Mouse (Mus musculus) intestine, postnatal 0 days (tissue): ENCODE results near the gene Olfr1046. TPM values are rescaled to one million over a fixed set of nuclear protein-coding genes. Genes with fewer than 3 reads are reported as not detected.
"Not testable (repeated sequence)": the region's sequence is repeated elsewhere in the genome, so short reads cannot be mapped to it uniquely, and the experiment has no call there.

Experiments
- ATAC-seq: fragments of 200-750 bp; cut with Nextera tagmentation; 2 replicates; pipeline ENCODE4 v1.8.0; 2017; ENCODE audit warnings: mild to moderate bottlenecking, moderate TSS enrichment, moderate library complexity
- H3K27ac ChIP-seq: fragments of 300-500 bp; sonication (generic); 2 replicates; pipeline ENCODE4 v1.5.1; 2014; ENCODE audit warnings: mild to moderate bottlenecking, low read depth, low read length, moderate library complexity
- H3K27me3 ChIP-seq: fragments of 300-500 bp; sonication (generic); replicated peaks from 2 replicates; pipeline ENCODE4 v1.6.1; 2014; ENCODE audit warnings: low read length, mixed read lengths; ENCODE audit not compliant: control insufficient read depth, insufficient read depth
- H3K36me3 ChIP-seq: fragments of 300-500 bp; sonication (generic); 2 replicates; pipeline ENCODE4 v1.6.1; 2014; ENCODE audit warnings: mild to moderate bottlenecking, moderate library complexity; ENCODE audit not compliant: control insufficient read depth, insufficient read depth
- H3K4me1 ChIP-seq: fragments of 300-500 bp; sonication (generic); replicated peaks from 2 replicates; pipeline ENCODE4 v1.6.1; 2014; ENCODE audit warnings: antibody characterized with exemption, low read length, mixed read lengths; ENCODE audit not compliant: control insufficient read depth, insufficient read depth
- H3K4me2 ChIP-seq: fragments of 300-500 bp; sonication (generic); replicated peaks from 2 replicates; pipeline ENCODE4 v1.6.1; 2014; ENCODE audit warnings: low read depth, mild to moderate bottlenecking, moderate library complexity
- H3K4me3 ChIP-seq: fragments of 300-500 bp; sonication (generic); 2 replicates; pipeline ENCODE4 v1.5.1; 2014; ENCODE audit warnings: low read depth, low read length
- H3K9ac ChIP-seq: fragments of 300-500 bp; sonication (generic); 2 replicates; pipeline ENCODE4 v1.6.1; 2014; ENCODE audit warnings: mild to moderate bottlenecking, low read depth, low read length
- H3K9me3 ChIP-seq: fragments of 300-500 bp; sonication (generic); 2 replicates; pipeline ENCODE4 v1.6.1; 2016; ENCODE audit warnings: mixed run types; ENCODE audit not compliant: control insufficient read depth
- CTCF ChIP-seq: sonication (generic); IDR thresholded peaks from 2 replicates; pipeline ENCODE4 v1.5.1; 2016; ENCODE audit warnings: low read depth, mild to moderate bottlenecking, control low read depth, antibody characterized with exemption, moderate library complexity
- WGBS: fragments of 180-500 bp; shearing (Covaris S2); extraction: QIAGEN DNeasy Blood & Tissue Kit; methylation state at CpG from one replicate; pipeline ENCODE4 v1.1.7; 2014; 5-methylcytosine and 5-hydroxymethylcytosine counted together
- polyA plus RNA-seq: library from polyadenylated mRNA; unstranded; fragments of >200 nt; fragmentation: Nextera tagmentation; extraction: Ambion mirVana; gene quantifications from 2 replicates; pipeline ENCODE4 v1.2.1, GENCODE M21; 2015

The Olfr1046 gene
- polyA plus RNA-seq, result not detected in 2 replicates

DNA sequence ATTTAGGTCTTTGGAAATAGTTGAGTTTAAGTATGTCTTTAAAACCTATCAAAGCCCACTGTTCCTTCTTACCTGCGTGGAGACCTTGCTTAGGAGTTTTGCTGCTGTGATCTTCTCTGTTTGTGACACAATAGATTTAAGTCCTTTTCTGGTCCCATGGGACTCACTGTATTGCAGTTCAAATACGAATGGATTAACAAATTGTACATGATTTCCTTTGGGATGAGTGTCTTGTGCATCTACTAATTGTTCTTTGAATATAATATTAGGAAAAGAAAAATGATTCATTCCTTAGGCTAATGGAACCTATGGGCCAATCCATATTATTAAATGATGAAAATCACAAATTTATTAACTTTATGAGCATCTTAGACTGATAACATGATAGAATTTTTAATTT is at the start of gene Olfr1046:
Gene Olfr1046, minus strand, starts transcription at position 101 of the 400 bp plus-strand sequence.
- H3K9me3 ChIP-seq, result no peaks in the 10 kb centered on the region
- H3K27me3 ChIP-seq, result no peaks in the 10 kb centered on the region
- H3K4me1 ChIP-seq, result no peaks in the 10 kb centered on the region
- H3K4me2 ChIP-seq, result no peak within 1 kb of the TSS
- no peak for TF ChIP-seq CTCF
- no peaks in the 10 kb centered on the region for H3K36me3 ChIP-seq
- ATAC-seq, result no peak
- H3K4me3 ChIP-seq, result no peak within 1 kb of the TSS
- H3K9ac ChIP-seq, result no peak within 1 kb of the TSS
- WGBS, result 65% methylated on average over 2 of the region's 2 CpGs
- H3K27ac ChIP-seq, result no peak within 1 kb of the TSS

DNA sequence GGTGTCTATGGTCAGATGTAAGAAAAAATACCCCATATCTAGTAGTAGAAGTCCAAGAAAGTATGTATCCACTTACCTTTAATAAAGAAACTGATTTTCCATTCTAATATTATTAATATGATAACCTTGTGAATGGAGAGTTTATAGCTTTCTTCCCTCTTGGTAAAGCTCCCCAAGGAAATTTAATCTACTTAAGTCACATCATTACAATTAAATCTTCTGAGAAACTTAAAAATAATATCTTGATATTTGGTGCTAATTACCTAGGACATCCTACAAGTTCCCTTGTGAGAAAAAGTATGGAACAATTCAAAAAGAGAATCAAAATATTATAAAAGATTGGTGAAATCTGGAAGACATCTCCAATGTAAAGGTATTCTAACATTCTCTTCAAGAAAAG is 39.1 kb upstream of the Olfr1046 start, which contains the start of gene Olfr1049:
Gene Olfr1049, minus strand, starts transcription at position 101 of the 400 bp plus-strand sequence.
- H3K9me3 ChIP-seq, H3K27ac ChIP-seq, H3K4me1 ChIP-seq, H3K27me3 ChIP-seq, ATAC-seq, H3K36me3 ChIP-seq, H3K4me2 ChIP-seq, H3K9ac ChIP-seq, H3K4me3 ChIP-seq: not testable (repeated sequence)

DNA sequence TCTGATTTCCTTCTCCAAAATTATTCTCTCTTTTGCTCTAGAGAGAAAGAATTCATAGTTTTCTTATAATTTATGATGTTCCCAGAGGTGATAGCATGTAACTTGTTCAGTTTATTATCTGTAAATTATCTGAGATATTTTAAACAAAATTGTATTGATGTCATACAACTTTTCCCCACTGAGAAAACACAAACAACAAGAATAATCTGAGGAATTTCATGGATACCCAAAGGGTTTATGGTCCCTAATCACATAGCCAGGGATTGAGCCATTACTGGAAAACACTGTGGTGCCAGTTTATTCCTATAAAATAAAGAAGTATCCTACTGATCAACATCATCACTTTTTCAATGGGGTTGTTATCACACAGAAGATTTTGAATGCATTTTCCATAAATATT is 21.1 kb upstream of the Olfr1046 start, which contains the start of gene Olfr1048:
Gene Olfr1048, minus strand, starts transcription at position 101 of the 400 bp plus-strand sequence.
- no peak within 1 kb of the TSS for H3K4me2 ChIP-seq
- no peak within 1 kb of the TSS for H3K27ac ChIP-seq
- no peak for TF ChIP-seq CTCF
- no peaks in the 10 kb centered on the region for H3K4me1 ChIP-seq
- no peaks in the 10 kb centered on the region for H3K27me3 ChIP-seq
- H3K4me3 ChIP-seq, result no peak within 1 kb of the TSS
- no peaks in the 10 kb centered on the region for H3K36me3 ChIP-seq
- no peaks in the 10 kb centered on the region for H3K9me3 ChIP-seq
- no peak within 1 kb of the TSS for H3K9ac ChIP-seq
- ATAC-seq, result no peak

DNA sequence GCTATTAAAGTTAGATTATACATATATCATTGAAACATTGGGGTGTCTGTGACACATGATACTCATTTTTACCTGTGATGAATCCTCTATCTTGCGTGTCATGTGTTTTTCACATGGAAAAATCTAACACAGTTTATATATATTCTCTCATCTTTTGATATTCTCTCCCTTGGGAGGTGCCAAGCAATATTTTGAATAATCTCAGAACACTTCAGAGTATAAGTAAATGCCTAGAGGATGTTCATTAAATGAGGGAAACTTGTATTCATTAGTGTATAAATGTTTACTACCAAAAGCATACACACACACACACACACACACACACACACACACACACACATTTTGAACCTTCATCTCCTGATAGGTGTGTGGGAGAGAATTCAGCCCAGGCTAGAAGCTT is 12.2 kb upstream of the Olfr1046 start, which contains the start of gene Olfr1047:
Gene Olfr1047, minus strand, starts transcription at position 101 of the 400 bp plus-strand sequence.
- TF ChIP-seq CTCF, result no peak
- Histone ChIP-seq H3K4me3 (no peak within 1 kb of the TSS), H3K4me2 (no peak within 1 kb of the TSS), H3K4me1 (no peaks in the 10 kb centered on the region), H3K27me3 (no peaks in the 10 kb centered on the region), H3K9me3 (no peaks in the 10 kb centered on the region), H3K36me3 (no peaks in the 10 kb centered on the region), H3K9ac (no peak within 1 kb of the TSS), H3K27ac (no peak within 1 kb of the TSS)
- ATAC-seq, result no peak
- 95% methylated on average over 1 of the region's 1 CpGs for WGBS

DNA sequence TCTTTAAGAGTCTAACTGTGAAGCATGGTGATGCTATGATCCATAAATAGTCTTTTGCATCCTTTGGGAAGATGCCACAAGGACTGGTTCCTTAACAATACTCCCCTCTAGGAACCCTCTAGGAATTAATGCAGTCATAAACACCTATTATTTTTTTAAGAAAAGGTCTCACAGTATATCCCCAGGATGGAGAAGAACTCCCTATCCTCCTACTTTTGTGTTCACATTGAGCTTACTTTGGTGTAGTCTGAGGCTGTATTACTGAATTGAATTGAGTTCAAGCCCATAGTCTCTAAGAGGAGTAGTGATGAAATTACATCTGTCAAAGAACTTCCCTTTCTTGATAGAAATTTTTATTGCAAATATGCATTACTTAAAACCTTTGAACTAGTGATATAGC is 16.2 kb downstream of the Olfr1046 start, which contains the start of gene Olfr1045:
Gene Olfr1045, minus strand, starts transcription at position 101 of the 400 bp plus-strand sequence.
- H3K4me3 ChIP-seq, result no peak within 1 kb of the TSS
- no peak for TF ChIP-seq CTCF
- H3K4me1 ChIP-seq, result no peaks in the 10 kb centered on the region
- H3K4me2 ChIP-seq, result no peak within 1 kb of the TSS
- H3K36me3 ChIP-seq, result no peaks in the 10 kb centered on the region
- H3K9me3 ChIP-seq, result no peaks in the 10 kb centered on the region
- no peaks in the 10 kb centered on the region for H3K27me3 ChIP-seq
- no peak for ATAC-seq
- H3K9ac ChIP-seq, result no peak within 1 kb of the TSS
- H3K27ac ChIP-seq, result no peak within 1 kb of the TSS

DNA sequence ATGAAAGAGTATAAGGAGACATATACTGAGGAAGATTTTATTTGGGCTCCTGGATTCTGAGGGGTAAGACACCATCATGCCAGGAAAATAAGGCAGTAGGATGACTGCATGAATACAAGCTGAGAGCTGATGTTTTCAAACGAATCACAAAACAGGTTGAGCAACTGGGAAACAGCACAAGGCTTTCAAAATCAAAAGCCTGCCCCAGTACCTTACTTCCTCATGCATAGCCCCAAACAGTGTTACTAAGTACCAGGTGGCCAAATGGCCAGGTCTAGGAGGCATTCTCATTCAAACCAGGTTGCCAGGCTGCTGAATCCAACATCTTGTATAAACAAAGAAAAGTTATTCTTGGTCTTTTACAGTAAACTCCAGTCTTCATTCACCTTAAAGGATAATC is 23.3 kb downstream of the Olfr1046 start:
- no peak for TF ChIP-seq CTCF
- Histone ChIP-seq H3K36me3 (no peaks in the 10 kb centered on the region), H3K27me3 (no peaks in the 10 kb centered on the region), H3K9me3 (no peaks in the 10 kb centered on the region), H3K4me2 (no peak overlapping the region), H3K4me3 (no peak overlapping the region), H3K4me1 (no peaks in the 10 kb centered on the region), H3K9ac (no peak overlapping the region), H3K27ac (no peak overlapping the region)
- ATAC-seq, result no peak
- 36% methylated on average over 1 of the region's 1 CpGs for WGBS

DNA sequence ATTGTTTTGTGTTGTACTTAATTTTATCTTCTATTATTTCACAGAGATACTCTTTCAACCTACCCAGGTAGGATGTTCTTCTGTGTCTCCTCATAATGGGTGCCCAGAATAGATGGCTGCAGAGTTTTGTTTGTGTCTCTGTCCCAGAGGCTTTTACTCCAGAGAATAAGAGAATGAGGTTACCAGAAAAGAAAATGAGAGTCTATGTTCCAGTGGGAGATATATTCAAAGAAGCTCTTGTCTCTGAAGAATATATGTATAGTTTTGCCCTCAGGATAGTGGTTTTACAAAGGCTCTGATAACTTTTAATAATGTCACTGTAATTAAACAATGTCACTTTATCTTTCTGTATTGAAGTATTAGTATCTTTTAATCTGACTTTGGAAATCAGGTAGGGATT is 33.5 kb downstream of the Olfr1046 start, which contains the start of gene Olfr52:
Gene Olfr52, minus strand, starts transcription at position 101 of the 400 bp plus-strand sequence.
- no peak within 1 kb of the TSS for H3K27ac ChIP-seq
- H3K4me2 ChIP-seq, result no peak within 1 kb of the TSS
- H3K4me3 ChIP-seq, result no peak within 1 kb of the TSS
- H3K27me3 ChIP-seq, result no peaks in the 10 kb centered on the region
- no peak within 1 kb of the TSS for H3K9ac ChIP-seq
- no peak for ATAC-seq
- TF ChIP-seq CTCF, result no peak
- H3K4me1 ChIP-seq, result no peaks in the 10 kb centered on the region
- H3K36me3 ChIP-seq, result no peaks in the 10 kb centered on the region
- no peaks in the 10 kb centered on the region for H3K9me3 ChIP-seq
